Mouse (Mus musculus) cortical plate, adult 2 months (tissue): ENCODE results near the gene Naga.

Source experiments
- CTCF ChIP-seq: fragments of 200-500 bp; IDR thresholded peaks from 2 replicates; pipeline ENCODE4 v1.5.1; 2011; ENCODE audit warnings: mild to moderate bottlenecking, control low read depth, low read length; ENCODE audit not compliant: insufficient read depth; ENCODE audit errors: extremely low read depth
- POLR2A ChIP-seq: fragments of 200-500 bp; IDR thresholded peaks from 2 replicates; pipeline ENCODE4 v1.6.1; 2011; ENCODE audit warnings: mild to moderate bottlenecking, low read length, control low read depth; ENCODE audit not compliant: insufficient read depth; ENCODE audit errors: extremely low read depth

- TF ChIP-seq POLR2A: no peak
- TF ChIP-seq CTCF: no peak
These were observed 34.3 kb upstream of the Naga start for GRCm38 (mm10) chr15:82372991-82373390.
